Mouse (Mus musculus): ENCODE results near the gene Ankrd26.
A peak's percentile ranks its signal among the peaks of the same experiment; 100 is the strongest.

Gene Ankrd26

DNA sequence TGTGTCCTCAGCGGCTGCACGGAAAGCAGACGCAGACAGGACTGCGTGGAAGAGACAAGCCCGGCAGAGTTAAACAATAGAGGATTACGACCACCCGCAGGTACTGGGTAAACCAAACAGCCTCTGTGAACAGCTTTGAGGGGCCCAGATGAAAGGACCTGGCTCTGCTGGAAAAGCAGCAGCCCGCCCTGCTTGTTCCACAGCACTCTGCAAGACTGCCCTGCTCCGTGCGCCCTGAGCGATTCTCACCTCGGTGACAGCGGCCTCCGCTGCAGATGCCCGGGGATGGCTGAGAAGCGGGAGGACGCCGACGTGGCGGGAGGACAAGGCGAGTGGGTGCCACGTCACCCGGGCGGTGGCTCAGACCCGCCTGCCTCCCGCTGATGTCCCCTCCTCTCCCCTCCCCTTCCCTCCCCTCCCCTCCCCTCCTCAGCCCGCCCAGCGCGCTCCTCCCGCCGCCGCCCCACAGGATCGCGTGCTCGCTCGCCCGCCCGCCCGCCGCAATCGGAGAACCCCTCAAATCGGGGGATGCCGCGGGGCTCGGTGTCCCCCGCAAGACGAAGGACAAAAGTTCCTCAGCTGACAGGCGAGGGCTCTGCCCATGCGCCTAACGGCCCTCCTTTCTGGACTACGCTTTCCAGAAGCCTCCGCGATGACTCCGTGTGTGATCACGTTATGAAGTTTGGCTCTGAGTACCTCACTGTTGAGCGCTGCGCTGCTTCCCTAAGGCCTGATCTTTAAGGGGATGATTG lies 82.9 kb downstream of the Ankrd26 start, which contains the start of gene Zfp9:
Gene Zfp9, minus strand, starts transcription at position 364 of the 752 bp plus-strand sequence.
- DNase-seq = peak; percentile 83

DNA sequence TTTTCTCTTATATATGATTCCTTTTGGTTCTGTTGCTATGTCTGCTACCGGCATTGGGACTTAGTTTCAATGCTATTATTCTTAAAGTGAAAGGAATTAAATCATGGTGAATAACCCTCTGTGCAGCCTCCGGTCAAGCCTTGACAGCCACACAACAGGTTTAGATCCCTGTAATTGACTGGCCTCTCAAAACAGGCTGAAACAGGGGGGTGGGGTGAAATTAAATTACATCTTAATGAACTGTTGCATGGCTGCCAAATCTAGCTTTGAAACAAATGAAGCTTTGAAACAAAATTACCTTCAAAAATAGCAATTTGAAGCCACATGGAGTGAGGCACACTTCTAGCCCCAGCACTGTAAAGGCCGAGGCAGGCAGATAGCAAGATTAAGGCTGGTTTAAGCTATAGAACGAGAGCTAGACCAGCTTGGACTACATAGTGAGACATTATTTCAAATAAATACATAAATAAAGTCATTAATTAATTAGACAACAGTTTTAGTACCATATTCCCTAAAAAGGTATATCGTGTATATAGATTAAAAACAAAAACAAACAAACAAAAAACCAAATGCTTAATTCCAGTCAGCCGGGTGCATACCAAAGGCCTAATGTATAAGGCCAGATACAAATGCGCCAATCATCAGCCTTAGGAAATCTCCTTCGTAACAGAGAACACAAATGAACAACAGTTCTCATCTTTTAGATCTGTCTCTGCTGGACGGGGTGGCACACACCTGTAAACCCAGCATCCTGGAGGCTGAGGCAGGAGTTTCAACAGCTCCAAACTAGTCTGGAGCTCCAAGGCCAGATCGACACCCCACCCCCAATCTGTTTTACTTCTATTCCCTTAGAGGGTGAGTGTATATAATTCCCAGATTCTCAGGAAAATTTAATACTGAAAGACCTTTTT lies 83.9 kb downstream of the Ankrd26 start:
- DNase-seq = peak; percentile 2

DNA sequence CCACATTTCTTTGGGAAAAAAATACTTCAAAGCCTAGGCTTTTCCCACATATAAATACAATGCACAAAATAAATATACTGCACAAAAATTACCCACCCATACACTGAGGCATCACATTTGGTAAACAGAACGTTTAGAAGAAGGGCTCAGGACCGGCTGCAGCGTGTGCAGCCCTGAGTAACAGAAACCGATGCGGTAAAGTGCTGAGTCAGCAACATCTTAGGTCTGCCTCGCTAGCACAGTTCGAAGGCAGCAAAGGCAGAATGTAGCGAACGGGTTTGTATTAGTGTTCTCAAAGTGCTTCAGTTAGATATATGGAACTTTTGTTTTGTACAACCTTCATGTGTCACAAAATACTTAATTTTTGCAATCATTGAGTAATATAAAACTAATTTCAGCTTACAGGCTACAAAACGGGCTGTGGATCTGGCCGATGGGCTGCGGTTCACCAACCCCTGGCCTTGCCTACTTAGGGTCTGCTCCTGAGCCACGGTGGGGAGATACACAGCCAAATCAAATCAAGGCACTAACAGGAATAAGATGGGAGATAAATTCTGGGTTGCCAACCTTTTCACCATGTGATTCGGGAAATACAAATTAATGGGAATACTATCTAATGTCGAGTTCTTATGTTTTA lies 99.8 kb downstream of the Ankrd26 start:
- DNase-seq = no peak

DNA sequence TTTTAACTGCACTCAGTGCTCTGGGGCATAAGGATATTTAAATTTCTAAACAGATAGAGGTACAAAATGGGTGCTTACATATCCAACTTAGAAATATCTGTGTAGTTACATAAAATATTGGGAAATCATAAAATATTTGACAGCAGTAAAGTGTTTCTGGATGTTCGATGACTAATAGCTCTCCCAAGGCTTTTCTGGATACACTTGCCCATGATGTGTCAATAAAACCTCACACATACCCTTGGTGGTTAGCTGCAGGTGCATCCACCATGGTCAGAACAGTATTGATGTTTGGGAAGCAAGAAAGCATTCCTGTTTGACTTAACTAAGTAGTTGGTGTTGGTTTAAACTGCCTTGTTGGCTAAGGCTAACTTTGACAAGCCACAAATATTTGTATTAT lies 104.3 kb downstream of the Ankrd26 start:
- no peak for DNase-seq

DNA sequence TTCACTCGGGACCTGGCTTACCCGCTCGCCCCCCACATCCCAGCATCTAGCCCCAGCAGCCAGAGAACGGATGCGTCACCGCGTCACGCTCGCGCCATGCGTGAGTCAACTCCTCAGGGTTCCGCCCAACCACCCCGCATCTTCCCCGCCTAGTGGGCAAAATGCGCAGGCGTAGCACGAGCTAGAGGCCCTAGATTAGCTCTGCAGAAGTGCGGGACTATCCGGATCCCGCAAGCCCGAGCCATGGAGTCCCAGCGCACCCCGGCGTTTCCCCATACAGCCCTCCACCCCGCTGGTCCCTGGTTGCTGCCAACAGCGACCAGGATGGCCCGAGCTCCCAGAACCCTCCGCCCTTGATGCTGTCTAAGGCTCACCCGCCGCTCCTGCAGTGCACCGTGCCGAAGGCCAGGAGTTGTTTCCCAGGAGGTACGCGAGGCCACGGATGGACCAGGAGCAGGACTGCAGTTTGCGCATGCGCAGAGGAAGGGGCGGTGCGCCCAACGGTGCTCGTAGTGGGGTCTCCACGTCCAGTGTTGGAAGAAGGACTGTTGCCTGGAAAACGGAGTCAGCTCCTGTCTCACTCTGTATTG lies 106.9 kb downstream of the Ankrd26 start, which contains the start of gene Zfp248:
Gene Zfp248, minus strand, starts transcription at position 487 of the 590 bp plus-strand sequence.
- DNase-seq = peak; percentile 87

DNA sequence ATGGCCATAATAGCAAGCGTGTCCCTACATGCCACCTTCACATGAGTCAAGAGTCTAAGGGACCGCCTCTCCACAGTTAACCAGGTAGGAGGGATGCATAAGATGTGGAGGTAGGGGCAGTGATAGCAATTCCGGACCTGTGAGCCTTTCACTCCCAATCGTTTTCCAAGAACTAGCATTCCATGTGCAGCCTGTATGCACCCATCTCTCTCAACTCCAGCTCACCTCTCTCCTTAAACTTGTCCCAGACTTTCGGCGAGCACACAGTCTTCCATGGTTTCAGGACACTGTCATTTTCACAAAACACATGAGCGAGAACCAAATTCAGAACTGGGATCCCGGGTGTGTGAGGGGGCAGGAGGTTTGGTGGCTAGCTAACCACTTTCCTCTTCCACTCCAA lies 107.6 kb downstream of the Ankrd26 start:
- DNase-seq = no peak

Data from lung, postnatal 36 days (tissue).